Mouse (Mus musculus) cerebellum, postnatal 10 days (tissue): ENCODE results near the gene Rdh1.

ENCODE experiments used
- DNase-seq, 2 experiments: peaks; one replicate each; pipeline ENCODE4 v3.0.0; 2021; ENCODE audit warnings: mixed read lengths in 2 of 2

Gene Rdh1

GRCm38 (mm10) chr10:127759181-127760110 is at the start of gene Rdh1, which contains the start of gene Rdh16f1:
Rdh1 (plus strand) TSS chr10:127759721.
Rdh16f1 (plus strand) TSS chr10:127759787.
- no peak for DNase-seq

- peak; percentile 90 to 93 for DNase-seq
Observed at GRCm38 (mm10) chr10:127710331-127710730, 49.2 kb upstream of the Rdh1 start.

- DNase-seq: no peak
Observed at GRCm38 (mm10) chr10:127712736-127713135, 46.8 kb upstream of the Rdh1 start.

GRCm38 (mm10) chr10:127721671-127722418 is 37.7 kb upstream of the Rdh1 start:
- no peak for DNase-seq

- no peak for DNase-seq
Observed at GRCm38 (mm10) chr10:127724178-127724577, 35.3 kb upstream of the Rdh1 start, which contains the start of gene Tac2. Tac2 (plus strand) TSS chr10:127724478.

GRCm38 (mm10) chr10:127725136-127725535 is 34.4 kb upstream of the Rdh1 start:
- no peak for DNase-seq

GRCm38 (mm10) chr10:127728437-127728836 is 31.1 kb upstream of the Rdh1 start:
- DNase-seq: peak; percentile 85 to 86

- no peak for DNase-seq
Observed at GRCm38 (mm10) chr10:127730285-127730932, 29.1 kb upstream of the Rdh1 start.

- no peak for DNase-seq
Observed at GRCm38 (mm10) chr10:127730933-127731310, 28.6 kb upstream of the Rdh1 start.

GRCm38 (mm10) chr10:127731397-127731796 is 28.1 kb upstream of the Rdh1 start:
- no peak for DNase-seq

- peak; percentile 70 to 73 for DNase-seq
Observed at GRCm38 (mm10) chr10:127734434-127734833, 25.1 kb upstream of the Rdh1 start.

GRCm38 (mm10) chr10:127736266-127736665 is 23.3 kb upstream of the Rdh1 start:
- DNase-seq: no peak

- no peak for DNase-seq
Observed at GRCm38 (mm10) chr10:127736916-127737315, 22.6 kb upstream of the Rdh1 start.

- DNase-seq: no peak
Observed at GRCm38 (mm10) chr10:127737552-127737951, 22.0 kb upstream of the Rdh1 start.

GRCm38 (mm10) chr10:127738151-127738882 is 21.2 kb upstream of the Rdh1 start:
- DNase-seq: peak; percentile 65 to 69

GRCm38 (mm10) chr10:127739083-127739660 is 20.3 kb upstream of the Rdh1 start, which contains the start of gene Zbtb39:
Zbtb39 (plus strand) TSS chr10:127739538.
- peak; percentile 90 to 92 for DNase-seq

- peak; percentile 59 to 65 for DNase-seq
Observed at GRCm38 (mm10) chr10:127739661-127740161, 19.8 kb upstream of the Rdh1 start.

GRCm38 (mm10) chr10:127744661-127745060 is 14.9 kb upstream of the Rdh1 start:
- peak; percentile 70 to 83 for DNase-seq

GRCm38 (mm10) chr10:127745886-127746285 is 13.6 kb upstream of the Rdh1 start:
- no peak for DNase-seq

- DNase-seq: no peak
Observed at GRCm38 (mm10) chr10:127747254-127747653, 12.3 kb upstream of the Rdh1 start.

GRCm38 (mm10) chr10:127748847-127749612 is 10.5 kb upstream of the Rdh1 start:
- no peak for DNase-seq
